Mouse (Mus musculus) kidney, adult 2 months (tissue): ENCODE measurements around the gene Tor1a. TPM values are rescaled to one million over a fixed set of nuclear protein-coding genes. Genes with fewer than 3 reads are reported as not detected.
"Not testable (repeated sequence)": the region's sequence is repeated elsewhere in the genome, so short reads cannot be mapped to it uniquely, and the experiment has no call there.

ENCODE experiments used
- DNase-seq: peaks from one replicate; pipeline ENCODE4 v3.0.0; 2021
- H3K27ac ChIP-seq: fragments of 200-500 bp; 2 replicates; pipeline ENCODE4 v1.5.1; 2012; ENCODE audit warnings: low read depth, low read length, control low read depth, inconsistent platforms; ENCODE audit not compliant: insufficient read depth
- H3K27me3 ChIP-seq: fragments of 200-500 bp; replicated peaks from 2 replicates; pipeline ENCODE4 v1.6.1; 2012; ENCODE audit warnings: mild to moderate bottlenecking, moderate library complexity, low read length, inconsistent platforms; ENCODE audit not compliant: control insufficient read depth, insufficient read depth
- H3K36me3 ChIP-seq: fragments of 200-500 bp; 2 replicates; pipeline ENCODE4 v1.6.1; 2012; ENCODE audit warnings: mild to moderate bottlenecking, moderate library complexity, low read length, inconsistent platforms; ENCODE audit not compliant: control insufficient read depth, insufficient read depth
- H3K4me1 ChIP-seq: fragments of 200-500 bp; 2 replicates; pipeline ENCODE4 v1.6.1; 2011; ENCODE audit warnings: low read length; ENCODE audit not compliant: control insufficient read depth, insufficient read depth
- H3K4me3 ChIP-seq: fragments of 200-500 bp; 2 replicates; pipeline ENCODE4 v1.5.1; 2011; ENCODE audit warnings: mild to moderate bottlenecking, low read depth, low read length, control low read depth; ENCODE audit not compliant: insufficient read depth
- CTCF ChIP-seq: fragments of 200-500 bp; conservative IDR thresholded peaks from 2 replicates; pipeline ENCODE4 v1.5.1; 2011; ENCODE audit warnings: low read depth, mild to moderate bottlenecking, control low read depth, low read length, moderate library complexity, mixed read lengths; ENCODE audit not compliant: insufficient read depth, insufficient read length
- POLR2A ChIP-seq: fragments of 200-500 bp; IDR thresholded peaks from one replicate; pipeline ENCODE4 v1.6.1; 2011; ENCODE audit warnings: low read depth, low read length, control low read depth
- WGBS: fragments of 180-500 bp; shearing (Covaris S2); methylation state at CpG from one replicate; pipeline ENCODE4 v1.1.7; 2018; 5-methylcytosine and 5-hydroxymethylcytosine counted together
- polyA plus RNA-seq: library from polyadenylated mRNA; depleted of rRNA; stranded (reverse); fragments of >200 nt; gene quantifications from 2 replicates; pipeline ENCODE4 v1.2.3, GENCODE M21; 2012

Gene Tor1a
- polyA plus RNA-seq, 1 experiment, result 40.8 TPM

DNA sequence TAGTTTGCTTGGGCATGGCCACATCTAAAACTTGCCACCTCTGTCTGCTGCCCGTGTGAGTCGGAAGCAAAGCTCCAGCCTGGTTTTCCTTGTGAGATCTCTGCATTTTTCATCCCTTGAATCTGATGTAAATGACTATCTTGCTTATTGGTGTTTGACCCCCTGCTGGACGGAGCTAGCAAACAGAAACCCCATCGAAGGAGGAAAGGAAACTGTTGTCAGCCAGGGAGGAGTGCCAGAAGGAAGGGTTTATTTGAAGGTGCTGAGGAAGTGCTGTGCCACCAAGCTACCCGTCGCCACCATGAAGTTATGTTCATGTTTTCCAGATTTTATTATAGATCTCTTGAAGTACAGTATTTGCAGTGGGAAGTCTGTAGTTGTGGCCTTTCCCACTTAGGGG is 12.9 kb downstream of the Tor1a start:
- Histone ChIP-seq H3K36me3 (no peaks in the 10 kb centered on the region; the same call in 1 of the 2 replicates), H3K4me3 (no peak overlapping the region), H3K4me1 (peaks cover 15% of the 10 kb centered on the region), H3K27me3 (no peaks in the 10 kb centered on the region), H3K27ac (no peak overlapping the region)
- 60% methylated on average over 6 of the region's 6 CpGs for WGBS
- TF ChIP-seq CTCF (no peak), POLR2A (no peak)
- no peak for DNase-seq

DNA sequence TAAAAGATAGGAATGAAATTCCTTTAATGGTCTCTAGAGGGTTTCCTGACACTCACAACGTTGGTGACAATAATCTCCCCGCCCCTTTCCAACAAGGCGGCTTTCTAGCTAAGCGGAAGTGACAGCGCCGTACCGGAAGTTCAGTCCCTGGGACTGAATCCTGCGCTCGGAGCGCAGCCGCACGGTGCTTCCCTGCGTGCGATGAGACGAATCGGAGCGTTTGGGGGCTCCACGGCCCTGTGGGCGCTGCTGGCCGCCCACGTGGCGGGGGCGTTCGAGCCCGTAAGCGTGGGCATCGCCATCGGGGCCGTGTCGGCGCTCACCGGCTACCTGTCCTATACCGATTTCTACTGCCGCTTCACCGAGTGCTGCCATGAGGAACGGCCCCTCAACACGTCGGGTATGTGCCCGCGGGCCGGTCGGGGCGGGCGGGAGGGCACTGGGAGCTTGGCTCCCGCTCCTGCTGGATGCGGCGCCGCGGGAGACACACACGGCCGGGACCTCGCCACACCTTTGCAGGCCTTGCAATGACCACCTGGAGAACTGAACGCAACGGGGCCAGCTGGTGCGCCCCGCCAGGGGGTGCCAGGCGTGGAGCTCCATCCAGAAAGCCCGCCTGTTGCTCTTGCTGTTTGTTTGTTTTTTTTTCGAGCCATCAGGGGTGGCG is 14.8 kb downstream of the Tor1a start, which contains the start of gene Tor1b:
Tor1b (plus strand) TSS at position 136 of the 667 bp plus-strand sequence.
- TF ChIP-seq POLR2A (peak; percentile 96), CTCF (peak; percentile 24; the same call in 1 of the 2 replicates)
- peaks cover 11% of the 10 kb centered on the region for H3K4me1 ChIP-seq
- H3K36me3 ChIP-seq, result no peaks in the 10 kb centered on the region
- WGBS, result under 1% methylated on average over 60 of the region's 60 CpGs
- peak; percentile 92 for DNase-seq
- no peaks in the 10 kb centered on the region for H3K27me3 ChIP-seq
- peak within 1 kb of the TSS; percentile 75 for H3K27ac ChIP-seq
- H3K4me3 ChIP-seq, result peak within 1 kb of the TSS; percentile 91

DNA sequence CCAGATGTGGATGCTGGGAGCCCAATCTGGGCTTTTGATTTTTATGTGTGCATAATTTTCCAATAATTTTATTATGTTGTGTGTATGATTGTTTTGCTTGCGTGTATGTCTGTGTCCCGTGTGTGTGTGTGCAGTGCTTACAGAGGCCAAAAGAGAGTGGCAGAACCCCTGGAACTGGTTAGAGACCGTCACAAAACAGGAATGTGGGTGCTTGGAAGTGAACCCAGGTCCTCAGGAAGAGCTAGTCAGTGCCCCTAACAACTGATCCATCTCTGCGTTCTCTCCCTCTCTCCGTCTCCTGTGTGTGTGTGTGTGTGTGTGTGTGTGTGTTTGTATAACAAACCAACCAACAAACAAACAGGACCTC is 15.3 kb downstream of the Tor1a start:
- H3K36me3 ChIP-seq, result no peaks in the 10 kb centered on the region
- no peak for TF ChIP-seq CTCF
- no peak for TF ChIP-seq POLR2A
- peak overlapping the region; percentile 2 for H3K4me3 ChIP-seq
- WGBS, result 26% methylated on average over 5 of the region's 5 CpGs
- H3K27ac ChIP-seq, result no peak overlapping the region
- H3K27me3 ChIP-seq, result no peaks in the 10 kb centered on the region
- H3K4me1 ChIP-seq, result peaks cover 11% of the 10 kb centered on the region
- no peak for DNase-seq

DNA sequence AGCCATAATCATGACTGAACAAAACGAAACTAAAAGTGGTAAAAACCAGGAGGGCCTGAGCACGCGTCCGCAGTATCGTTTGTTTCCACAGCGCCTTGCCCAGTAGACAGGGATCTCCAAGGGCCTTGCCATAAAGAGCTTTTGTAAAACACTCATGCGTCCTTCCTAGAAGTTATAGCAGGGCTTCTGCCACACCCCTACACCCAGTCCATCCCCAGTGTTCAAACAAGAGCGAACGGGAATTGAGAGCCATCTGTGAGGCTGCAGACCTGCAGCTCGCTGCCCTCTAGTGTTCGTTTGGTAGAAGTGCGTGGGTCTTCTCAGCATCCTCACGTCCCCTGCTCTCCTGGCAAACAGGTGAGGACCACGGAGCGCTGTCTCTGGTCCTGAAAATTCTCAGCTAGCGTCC is 25.1 kb downstream of the Tor1a start:
- TF ChIP-seq CTCF (peak; percentile 93), POLR2A (no peak)
- 20% methylated on average over 16 of the region's 16 CpGs for WGBS
- H3K27ac ChIP-seq, result no peak overlapping the region
- no peaks in the 10 kb centered on the region for H3K4me1 ChIP-seq
- H3K4me3 ChIP-seq, result peak overlapping the region; percentile 58
- H3K36me3 ChIP-seq, result no peaks in the 10 kb centered on the region
- peak; percentile 80 for DNase-seq
- no peaks in the 10 kb centered on the region for H3K27me3 ChIP-seq

DNA sequence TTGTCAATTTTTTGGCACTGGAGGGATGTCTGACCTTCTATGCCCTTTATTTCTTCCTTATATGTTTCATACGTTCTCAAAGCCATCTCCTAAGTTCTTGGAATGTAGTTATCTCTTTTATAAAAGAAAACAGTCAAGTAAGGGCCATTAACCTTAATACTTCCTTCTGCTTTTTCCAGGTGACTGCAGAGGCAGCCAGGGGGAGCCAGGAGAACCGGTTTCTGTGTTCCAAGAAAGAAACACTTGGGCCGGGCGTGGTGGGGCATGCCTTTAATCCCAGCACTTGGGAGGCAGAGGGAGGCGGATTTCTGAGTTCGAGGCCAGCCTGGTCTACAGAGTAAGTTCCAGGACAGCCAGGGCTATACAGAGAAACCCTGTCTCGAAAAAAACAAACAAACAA is 25.6 kb downstream of the Tor1a start:
- not testable (repeated sequence) for H3K4me3 ChIP-seq, H3K4me1 ChIP-seq, H3K36me3 ChIP-seq, H3K27ac ChIP-seq, DNase-seq, H3K27me3 ChIP-seq
- WGBS, result 35% methylated on average over 7 of the region's 7 CpGs

DNA sequence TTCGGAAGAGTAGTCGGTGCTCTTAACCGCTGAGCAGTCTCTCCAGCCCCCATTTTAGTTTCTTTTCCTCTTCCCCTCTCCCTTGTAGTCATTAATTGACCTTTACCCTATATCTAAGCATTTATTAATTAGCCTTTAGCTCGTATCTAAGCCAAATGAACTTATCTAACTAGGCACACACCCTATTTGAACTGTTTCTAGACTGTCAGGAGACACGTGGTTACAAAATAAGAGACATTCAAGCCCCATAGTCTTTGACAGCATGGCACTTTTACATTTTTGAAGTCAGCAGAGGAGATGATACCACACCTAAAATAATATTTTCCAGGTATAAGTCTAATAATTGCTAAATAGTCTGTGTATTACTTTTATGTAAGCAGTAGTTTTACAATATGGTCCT is 26.1 kb downstream of the Tor1a start:
- no peaks in the 10 kb centered on the region for H3K4me1 ChIP-seq
- WGBS, result 85% methylated on average over 5 of the region's 5 CpGs
- H3K4me3 ChIP-seq, result no peak overlapping the region
- no peak overlapping the region for H3K27ac ChIP-seq
- H3K27me3 ChIP-seq, result no peaks in the 10 kb centered on the region
- DNase-seq, result no peak
- TF ChIP-seq POLR2A (no peak), CTCF (no peak)
- no peaks in the 10 kb centered on the region for H3K36me3 ChIP-seq

DNA sequence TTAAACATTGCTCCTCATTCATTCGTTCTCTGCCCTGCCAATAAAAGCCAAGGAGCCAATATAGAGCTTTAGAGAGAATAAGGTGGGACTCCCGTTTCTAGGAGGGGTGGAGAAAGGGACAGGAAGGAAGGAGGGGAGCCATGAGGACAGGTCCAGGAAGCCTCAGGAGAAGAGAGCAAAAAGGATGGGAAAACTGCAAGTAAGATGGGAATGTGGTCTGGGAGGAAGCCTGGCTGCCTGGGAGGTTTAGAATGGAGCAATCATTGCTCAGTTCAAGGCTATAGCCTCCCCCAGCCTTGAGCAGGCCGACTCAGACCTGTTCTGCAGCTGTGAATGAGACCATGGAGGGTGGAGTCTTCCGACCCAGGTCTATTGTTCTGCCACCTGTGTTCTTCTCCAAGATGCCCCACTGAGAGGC is 29.1 kb downstream of the Tor1a start:
- Histone ChIP-seq H3K4me1 (no peaks in the 10 kb centered on the region), H3K4me3 (no peak overlapping the region), H3K27ac (no peak overlapping the region), H3K36me3 (no peaks in the 10 kb centered on the region), H3K27me3 (no peaks in the 10 kb centered on the region)
- TF ChIP-seq POLR2A (no peak), CTCF (no peak)
- WGBS, result 54% methylated on average over 4 of the region's 4 CpGs
- no peak for DNase-seq
